Mouse (Mus musculus) thymus, adult 2 months (tissue): Measurements from ENCODE around the gene Il16.

Experiments
- CTCF ChIP-seq: fragments of 200-500 bp; IDR thresholded peaks from 2 replicates; pipeline ENCODE4 v1.5.1; 2012; ENCODE audit warnings: mild to moderate bottlenecking, control low read depth, low read length, moderate library complexity, borderline replicate concordance; ENCODE audit not compliant: control insufficient read depth, poor library complexity, insufficient read depth; ENCODE audit errors: extremely low read depth
- POLR2A ChIP-seq: fragments of 200-500 bp; IDR thresholded peaks from 2 replicates; pipeline ENCODE4 v1.6.1; 2012; ENCODE audit warnings: mild to moderate bottlenecking, low read length, control low read depth, moderate library complexity; ENCODE audit not compliant: control insufficient read depth, poor library complexity, insufficient read depth; ENCODE audit errors: extremely low read depth

DNA sequence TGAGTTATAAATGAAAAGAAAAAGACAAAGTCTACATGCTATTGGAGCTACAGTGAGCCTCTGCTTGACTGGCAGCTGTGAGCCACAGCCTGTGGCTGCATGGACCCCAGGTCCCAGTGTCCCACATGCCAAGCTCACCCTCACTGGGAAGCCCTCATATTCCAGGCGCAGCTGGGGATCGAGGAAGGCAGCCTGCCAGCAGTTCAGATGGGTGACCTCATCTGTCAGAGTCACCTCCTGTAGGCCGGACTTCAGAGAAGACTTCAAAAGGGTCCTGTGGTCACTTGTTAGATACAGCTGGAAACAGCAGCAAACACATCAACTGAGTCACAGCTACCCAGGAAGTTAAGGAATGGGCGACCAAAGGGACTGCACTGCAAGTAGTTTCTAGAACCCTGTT, 34.5 kb upstream of the Il16 start:
- TF ChIP-seq CTCF (no peak), POLR2A (no peak)
